Mouse (Mus musculus): ENCODE measurements around the gene Nap1l4.

The Nap1l4 gene

GRCm38 (mm10) chr7:143480498-143480897 is 68.4 kb downstream of the Nap1l4 start:
- CTCF ChIA-PET, result interaction anchor here (0.6 to 0.7 kb wide), 2 partner anchors 282 to 561 kb away, joined by 3 read pairs; no protein-coding TSS in a partner anchor

DNA sequence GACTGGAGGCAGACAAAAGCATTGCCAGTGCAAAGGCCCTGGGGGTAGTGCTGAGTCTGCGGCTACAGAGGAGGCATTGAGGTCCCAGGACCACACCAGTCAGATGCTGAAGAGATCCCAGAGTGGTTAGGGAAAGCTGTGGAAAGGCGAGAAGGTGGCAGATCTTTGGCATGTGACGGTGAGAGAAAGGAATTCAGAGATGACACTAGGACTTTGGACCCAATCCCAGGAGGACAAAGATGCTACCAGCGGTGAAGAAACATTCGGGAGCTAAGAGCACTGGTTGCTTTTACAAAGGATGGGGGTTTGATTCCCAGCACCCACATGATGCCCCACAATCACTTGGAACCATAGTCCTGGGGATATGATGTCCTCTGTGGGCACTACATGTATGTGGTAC is 71.1 kb downstream of the Nap1l4 start:
- CTCF ChIA-PET, result no interaction called here

DNA sequence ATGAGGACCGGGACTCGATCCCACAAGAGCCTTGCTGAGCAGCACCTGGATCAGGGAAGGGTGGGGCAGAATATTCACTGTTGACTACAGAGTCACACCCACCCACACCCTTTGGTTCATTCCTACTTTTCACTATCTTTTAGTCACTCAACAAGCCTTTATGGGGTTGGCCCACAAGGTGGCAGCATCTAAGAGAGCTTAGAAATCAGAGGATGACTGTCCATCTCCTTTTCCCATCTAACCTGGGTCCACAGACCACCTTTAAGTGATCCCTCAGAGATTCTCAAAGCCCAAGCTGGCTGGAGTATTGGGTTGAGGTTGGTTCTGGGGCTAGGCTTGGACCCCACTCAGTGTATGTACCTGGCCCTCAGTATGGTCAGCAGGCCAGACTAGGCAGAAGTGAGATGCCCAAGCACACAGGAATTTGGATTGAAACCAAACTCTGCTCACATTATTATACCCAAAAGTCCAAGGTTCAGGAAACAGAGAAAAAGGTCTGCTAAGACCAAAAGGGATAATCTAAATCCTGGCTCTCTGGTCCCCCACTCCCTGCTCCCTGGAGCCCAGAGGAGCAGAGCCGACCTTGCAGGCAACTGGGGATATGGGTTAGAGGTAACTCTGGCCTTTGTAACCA is 72.1 kb downstream of the Nap1l4 start:
- CTCF ChIA-PET, result no interaction called here

- CTCF ChIA-PET, result no interaction called here
Observed at GRCm38 (mm10) chr7:143475876-143476275, 73.0 kb downstream of the Nap1l4 start.

GRCm38 (mm10) chr7:143474811-143475210 is 74.1 kb downstream of the Nap1l4 start:
- CTCF ChIA-PET, result no interaction called here

- CTCF ChIA-PET, result no interaction called here
Observed at GRCm38 (mm10) chr7:143473347-143474101, 75.4 kb downstream of the Nap1l4 start, which contains the start of gene Slc22a18. TSS of gene Slc22a18 (plus strand) at chr7:143473736.

DNA sequence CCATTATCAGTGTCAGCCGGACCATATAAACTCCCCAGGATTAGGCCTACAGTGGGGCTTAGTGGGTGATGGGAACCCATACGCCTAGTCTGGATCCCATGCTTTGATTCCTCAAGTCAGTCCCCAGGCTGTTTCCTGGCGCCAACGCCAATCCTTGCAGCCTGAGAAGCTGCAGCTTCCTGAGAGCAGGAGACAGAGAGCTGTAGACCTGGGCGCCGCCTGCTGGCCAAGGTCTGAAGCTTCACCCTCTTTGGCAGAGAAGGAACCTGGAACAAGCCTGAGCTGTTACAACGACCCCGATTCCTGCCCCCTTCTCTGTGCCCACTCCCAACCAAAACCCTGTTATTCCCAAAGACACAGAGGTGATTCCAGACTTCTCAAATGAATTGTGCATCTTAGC is 79.0 kb downstream of the Nap1l4 start:
- CTCF ChIA-PET, result no interaction called here

DNA sequence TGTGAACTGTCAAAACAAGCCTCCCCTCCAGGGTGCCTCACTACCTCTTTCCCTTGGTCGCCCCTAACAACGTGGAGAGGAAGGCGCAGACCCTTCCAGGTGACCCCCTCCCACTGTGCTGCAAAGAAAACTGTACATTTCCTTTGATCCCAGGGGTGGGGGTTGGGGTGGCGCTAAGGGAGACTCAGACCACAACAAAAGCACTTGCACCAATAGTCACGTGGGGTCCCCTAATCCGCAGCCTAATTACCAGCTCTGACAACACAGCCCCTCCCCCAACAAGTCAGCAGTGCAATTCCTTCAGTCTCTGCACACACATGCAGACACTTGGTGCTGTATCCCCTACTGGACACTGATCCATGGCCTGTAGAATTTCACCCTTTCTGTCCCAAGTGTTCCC is 81.2 kb downstream of the Nap1l4 start:
- CTCF ChIA-PET, result interaction anchor here (0.7 kb wide), 1 partner anchor 341 kb away, joined by 3 read pairs; no protein-coding TSS in a partner anchor

DNA sequence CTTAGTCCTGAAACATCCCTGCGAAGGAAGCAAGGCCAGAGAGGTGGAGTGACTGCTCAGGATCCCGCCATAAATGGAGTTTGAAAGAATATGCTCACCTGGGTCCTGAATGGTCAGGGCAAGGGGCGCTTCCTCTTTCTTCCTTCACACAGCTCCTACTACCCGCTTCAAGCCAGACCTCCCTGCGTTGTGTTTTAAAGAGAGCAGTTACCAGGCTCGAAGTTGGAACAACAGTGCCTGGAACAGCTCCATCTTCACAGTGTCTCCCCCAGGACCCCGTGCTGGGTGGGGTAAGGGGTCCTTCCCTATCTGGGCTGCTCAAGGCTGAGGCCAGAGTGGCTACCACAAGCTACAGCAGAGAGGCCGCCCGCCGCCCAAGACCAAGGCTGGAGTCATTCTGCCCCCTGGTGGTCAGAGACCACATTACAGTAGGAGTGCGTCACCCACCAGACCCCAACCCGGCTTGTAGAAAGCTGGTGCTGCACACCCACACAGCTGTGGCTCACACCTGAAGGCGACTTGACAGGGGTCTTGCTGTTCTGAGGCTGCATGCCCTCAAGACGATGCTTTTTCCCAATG is 82.7 kb downstream of the Nap1l4 start:
- CTCF ChIA-PET, result interaction anchor here (0.5 to 1.1 kb wide), 4 partner anchors 12 to 318 kb away, joined by 3 to 12 read pairs (median 4); no protein-coding TSS in a partner anchor

DNA sequence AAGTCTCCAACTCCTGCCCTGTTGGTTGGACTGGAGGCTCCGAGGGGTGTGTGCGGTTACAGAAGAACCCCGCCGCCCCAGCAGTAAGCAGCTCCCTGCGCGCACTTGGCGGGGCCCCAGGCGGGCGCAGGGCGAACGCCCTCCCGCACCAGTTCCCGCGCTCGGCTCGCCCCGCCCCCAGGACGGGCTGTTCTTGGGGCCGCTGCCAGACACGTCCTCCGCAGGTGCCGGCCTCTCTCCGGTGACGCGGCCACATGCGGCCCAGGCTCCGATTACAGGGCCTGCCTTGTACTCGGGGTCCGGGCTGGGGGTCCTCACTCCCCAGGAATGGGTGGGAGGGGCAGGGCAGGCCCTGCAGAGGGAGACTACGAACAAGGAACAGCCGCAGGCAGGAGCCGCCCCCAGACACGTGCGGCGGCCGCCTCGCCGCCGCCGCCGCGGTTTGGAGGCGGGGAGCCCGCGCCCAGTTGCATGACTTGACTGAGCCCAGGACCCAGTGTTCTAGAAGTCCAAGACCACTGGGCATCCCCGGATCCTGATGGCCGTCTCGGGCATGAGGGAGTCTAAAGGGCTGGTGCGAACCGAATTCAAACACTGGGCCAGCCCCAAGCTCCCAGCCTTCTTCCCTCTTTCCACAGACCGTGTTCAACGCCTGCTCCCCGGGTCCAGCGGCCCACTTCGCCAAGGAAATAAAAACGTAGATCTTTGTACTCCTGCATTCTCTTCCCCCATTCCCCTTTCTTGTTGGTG is 83.9 kb downstream of the Nap1l4 start:
- CTCF ChIA-PET, result interaction anchor here (0.6 to 1.0 kb wide), 3 partner anchors 114 to 1704 kb away, joined by 3 to 13 read pairs (median 4); no protein-coding TSS in a partner anchor

DNA sequence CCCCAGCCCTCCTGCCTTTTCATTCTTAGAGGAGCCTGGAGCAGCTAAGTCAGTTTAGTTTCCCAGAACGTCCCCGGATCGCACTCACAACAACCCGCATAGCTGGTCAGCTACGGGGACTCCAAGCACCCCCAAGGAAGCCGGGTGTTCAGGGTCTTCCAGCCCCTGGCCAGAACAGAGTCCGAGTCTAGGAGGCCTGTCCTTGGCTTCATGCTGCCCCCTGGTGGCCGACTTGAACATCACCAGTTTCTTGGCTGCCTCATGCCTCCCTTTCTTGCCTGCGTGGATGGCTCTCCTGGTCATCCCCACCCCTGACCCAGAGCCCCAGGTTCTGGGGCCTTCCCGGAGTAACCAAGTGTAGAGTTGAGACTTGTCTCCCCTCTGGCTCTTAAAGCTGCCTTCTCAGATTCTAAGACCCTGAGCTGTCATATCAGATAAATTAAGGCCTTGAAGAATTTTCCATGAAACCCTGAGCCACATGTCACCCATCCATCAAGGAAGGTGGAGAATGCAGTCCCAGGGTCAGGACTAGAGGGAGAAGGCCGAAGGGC is 85.0 kb downstream of the Nap1l4 start:
- CTCF ChIA-PET, result interaction anchor here (0.5 to 1.0 kb wide), 4 partner anchors 25 to 1950 kb away, joined by 5 to 14 read pairs (median 9); no protein-coding TSS in a partner anchor

Data from spleen, embryonic (tissue).